Mouse (Mus musculus) ovary, adult 18-20 months (tissue): ENCODE data around the gene Miox.
A peak's percentile ranks its signal among the peaks of the same experiment; 100 is the strongest.

Source experiments
- DNase-seq: peaks from one replicate; pipeline ENCODE4 v3.0.0; 2022; ENCODE audit warnings: low spot score, mixed read lengths

Miox gene

GRCm38 (mm10) chr15:89316146-89316545, 18.1 kb upstream of the Miox start:
- no peak for DNase-seq

GRCm38 (mm10) chr15:89321264-89321663, 12.9 kb upstream of the Miox start:
- no peak for DNase-seq

GRCm38 (mm10) chr15:89322670-89323522, 11.3 kb upstream of the Miox start, which contains the start of gene Adm2:
Gene Adm2, plus strand, starts transcription at chr15:89322720.
- DNase-seq: no peak

DNA sequence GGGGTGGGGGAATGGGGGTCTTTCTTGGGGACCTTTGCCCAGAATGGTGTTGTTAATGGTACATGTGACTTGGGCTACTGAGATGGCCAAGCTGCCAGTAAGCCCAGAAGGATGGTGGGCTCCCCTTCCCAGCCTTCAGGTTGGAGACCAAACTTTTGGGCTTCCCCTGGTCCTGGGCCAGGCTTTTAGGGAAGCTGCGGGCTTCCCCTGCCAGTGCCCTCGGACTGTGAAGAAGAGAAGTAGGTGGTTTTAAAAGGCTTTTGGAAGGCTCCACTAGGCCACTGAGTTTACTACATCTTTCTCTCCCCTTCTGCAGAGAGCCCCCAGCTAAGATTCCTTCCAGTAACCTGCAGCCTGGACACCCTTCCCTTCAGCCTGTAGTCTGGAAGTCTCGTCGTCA, 10.5 kb upstream of the Miox start:
- no peak for DNase-seq

- no peak for DNase-seq
Measured at GRCm38 (mm10) chr15:89326441-89326840, 7.8 kb upstream of the Miox start.

- DNase-seq: no peak
Measured at GRCm38 (mm10) chr15:89334774-89335537, 758 bp downstream of the Miox start.

- no peak for DNase-seq
Measured at GRCm38 (mm10) chr15:89336422-89336821, 2.2 kb downstream of the Miox start.

- DNase-seq: no peak
Measured at GRCm38 (mm10) chr15:89339696-89340095, 5.5 kb downstream of the Miox start.

- no peak for DNase-seq
Measured at GRCm38 (mm10) chr15:89340136-89340535, 5.9 kb downstream of the Miox start.

DNA sequence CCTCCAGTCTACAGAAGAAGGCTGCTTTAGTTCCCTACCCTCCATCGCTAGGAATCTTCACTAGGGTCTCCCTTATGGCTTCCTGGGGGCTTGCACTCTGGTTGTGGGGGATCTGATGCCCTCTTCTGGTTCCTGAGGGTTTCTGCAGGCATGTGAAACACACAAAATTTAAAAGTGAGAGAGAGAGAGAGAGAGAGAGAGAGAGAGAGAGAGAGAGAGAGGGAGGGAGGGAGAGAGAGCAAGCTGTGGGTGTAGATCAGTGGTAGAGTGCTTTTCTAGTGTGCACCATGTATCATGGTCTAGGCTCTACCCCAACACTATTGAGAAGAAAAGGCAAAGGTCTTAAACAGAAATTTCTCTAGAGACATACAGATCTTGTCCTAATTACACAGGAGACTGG, 7.5 kb downstream of the Miox start:
- no peak for DNase-seq

DNA sequence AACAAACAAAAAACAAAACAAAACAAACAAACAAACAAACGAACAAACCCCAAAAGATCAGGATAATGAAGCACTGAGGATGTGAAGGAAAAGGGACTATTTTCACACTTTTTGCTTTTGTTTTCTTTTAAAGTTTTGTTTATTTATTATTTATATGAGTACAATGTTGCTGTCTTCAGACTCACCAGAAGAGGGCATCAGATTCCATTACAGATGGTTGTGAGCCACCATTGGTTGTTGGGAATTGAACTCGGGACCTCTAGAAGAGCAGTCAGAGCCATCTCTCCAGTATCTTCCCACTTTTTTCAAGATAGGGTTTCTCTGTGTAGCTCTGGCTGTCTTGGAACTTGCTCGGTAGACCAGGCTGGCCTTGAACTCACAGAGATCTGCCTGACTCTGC, 9.1 kb downstream of the Miox start:
- no peak for DNase-seq

GRCm38 (mm10) chr15:89350447-89350846, 16.2 kb downstream of the Miox start:
- DNase-seq: no peak

DNA sequence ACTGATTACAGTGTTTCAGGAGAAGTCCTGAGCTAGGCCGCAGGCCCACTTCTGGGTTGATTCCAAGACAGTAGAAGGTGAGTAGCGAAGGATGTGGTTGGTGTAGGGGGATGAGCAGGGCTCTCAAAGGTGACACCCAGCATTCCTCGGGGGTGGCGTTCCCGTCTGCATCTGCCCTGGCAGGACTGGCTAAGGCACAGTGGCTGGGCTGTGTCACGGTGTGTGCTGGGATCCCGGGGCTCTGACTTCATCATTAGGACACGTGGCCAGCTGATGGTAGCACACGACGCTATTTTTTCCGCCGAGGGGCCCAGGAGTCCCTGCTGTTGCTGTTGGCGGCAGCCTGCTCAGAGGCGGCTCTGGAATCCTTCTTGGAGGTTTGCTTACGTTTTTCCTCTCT, 17.1 kb downstream of the Miox start:
- no peak for DNase-seq

DNA sequence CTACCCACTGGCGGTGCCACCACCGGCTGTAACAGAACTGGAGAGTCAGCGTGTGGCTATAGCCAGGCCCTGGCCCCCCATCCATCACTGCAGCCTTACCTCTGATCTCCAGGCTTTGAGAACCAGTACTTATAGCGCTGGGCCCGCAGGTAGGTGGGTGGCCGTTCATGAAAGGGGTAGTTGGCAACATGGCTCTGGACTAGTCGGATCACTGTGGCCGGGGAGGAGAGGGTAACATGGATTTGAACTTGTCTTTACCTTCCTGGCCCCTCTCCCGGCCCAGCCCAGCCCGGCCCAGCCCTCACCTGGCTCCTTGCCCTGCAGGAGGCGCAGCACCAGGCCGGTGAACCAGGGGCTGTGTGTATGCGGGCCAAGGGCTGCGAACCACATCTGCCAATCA, 17.9 kb downstream of the Miox start:
- DNase-seq: no peak

DNA sequence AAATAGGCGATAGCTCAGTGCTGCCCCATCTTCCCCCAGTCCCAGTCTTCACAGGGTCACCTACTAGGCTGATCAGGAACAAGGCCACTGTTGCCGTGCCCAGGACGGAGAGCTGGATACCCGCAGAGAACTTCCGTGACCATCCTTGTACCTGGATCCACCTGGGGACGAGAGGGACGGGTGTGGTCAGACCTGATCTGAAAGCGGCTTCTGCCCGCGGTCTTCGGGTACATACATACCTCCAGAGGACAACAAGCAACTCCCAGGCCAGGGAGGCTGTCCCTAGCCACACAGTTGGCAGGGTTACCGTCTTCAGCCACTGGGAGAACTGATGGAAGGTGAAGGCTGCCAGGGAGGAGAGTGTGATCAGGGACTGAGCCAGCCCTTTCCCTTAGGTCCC, 18.6 kb downstream of the Miox start:
- no peak for DNase-seq

DNA sequence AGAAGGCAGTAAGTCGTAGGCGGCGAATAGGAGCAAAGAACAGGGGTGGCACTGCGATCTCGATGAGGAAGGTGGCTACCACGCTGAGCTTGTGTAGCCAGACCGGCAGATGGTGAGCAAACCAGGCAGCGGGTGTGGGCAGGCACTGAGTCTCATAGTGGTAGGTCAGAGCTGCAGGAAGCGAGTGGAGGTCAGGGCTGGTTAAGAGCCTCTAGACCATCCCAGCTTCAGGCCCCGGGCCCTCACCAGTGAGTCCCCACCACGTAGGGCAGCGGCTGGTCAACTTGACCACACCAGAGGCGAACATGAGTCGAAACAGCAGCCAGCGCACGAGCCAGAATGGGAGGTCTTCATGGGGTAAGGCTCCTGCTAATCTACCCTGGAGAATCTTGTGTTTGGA, 19.6 kb downstream of the Miox start:
- DNase-seq: no peak

DNA sequence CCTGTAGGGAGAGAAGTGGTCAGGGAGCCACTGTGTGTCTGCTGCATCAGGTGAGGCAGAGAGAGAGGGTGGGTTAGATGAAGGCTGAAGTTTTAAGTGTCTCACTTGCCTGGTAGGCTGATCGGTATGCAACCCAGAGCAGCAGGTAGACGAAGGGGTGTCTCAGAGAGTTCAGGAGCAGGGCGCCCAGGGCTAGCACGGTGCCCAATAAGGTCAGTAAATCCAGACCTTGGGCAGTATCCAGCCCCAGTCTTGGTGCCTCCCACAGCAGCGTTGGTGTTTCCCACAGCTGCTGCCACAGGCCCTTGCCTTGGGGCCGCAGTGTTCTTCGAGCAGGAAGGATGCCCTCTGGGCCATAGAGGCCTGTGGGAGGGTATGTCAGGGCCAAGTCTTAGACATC, 20.3 kb downstream of the Miox start:
- no peak for DNase-seq

GRCm38 (mm10) chr15:89355241-89356187, 21.3 kb downstream of the Miox start, which contains the start of the genes Lmf2 and Ncaph2:
Gene Lmf2, minus strand, starts transcription at chr15:89355659.
Gene Ncaph2, plus strand, starts transcription at chr15:89355719.
- peak; percentile 90 for DNase-seq

GRCm38 (mm10) chr15:89356372-89356771, 22.2 kb downstream of the Miox start:
- peak; percentile 65 for DNase-seq

DNA sequence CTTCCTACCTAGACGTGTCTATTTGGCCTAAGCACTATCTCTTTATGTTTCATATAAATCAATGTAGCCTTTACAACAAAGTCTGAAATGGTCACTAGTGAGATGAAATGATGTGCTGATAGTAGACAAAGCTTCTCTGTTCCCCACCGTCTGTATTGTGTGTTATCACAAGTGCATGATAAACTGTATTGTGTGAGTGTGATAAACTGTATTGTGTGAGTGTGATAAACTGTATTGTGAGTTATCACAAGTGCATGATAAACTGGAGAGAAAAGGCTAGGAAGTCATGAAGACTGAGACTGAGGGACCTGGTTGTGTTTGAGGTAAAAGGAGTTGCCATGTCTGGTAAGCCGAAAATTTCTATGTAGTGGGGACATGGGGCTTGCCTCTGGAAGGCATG, 24.6 kb downstream of the Miox start:
- DNase-seq: no peak

- no peak for DNase-seq
Measured at GRCm38 (mm10) chr15:89363051-89363450, 28.9 kb downstream of the Miox start.

- DNase-seq: no peak
Measured at GRCm38 (mm10) chr15:89365141-89365551, 30.9 kb downstream of the Miox start.
